Mouse (Mus musculus) kidney, adult 2 months (tissue): ENCODE measurements around the gene Rem1. TPM values are rescaled to one million over a fixed set of nuclear protein-coding genes. Genes with fewer than 3 reads are reported as not detected.

Experiments used
- DNase-seq: peaks from one replicate; pipeline ENCODE4 v3.0.0; 2021
- H3K27ac ChIP-seq: fragments of 200-500 bp; 2 replicates; pipeline ENCODE4 v1.5.1; 2012; ENCODE audit warnings: low read depth, low read length, control low read depth, inconsistent platforms; ENCODE audit not compliant: insufficient read depth
- H3K27me3 ChIP-seq: fragments of 200-500 bp; replicated peaks from 2 replicates; pipeline ENCODE4 v1.6.1; 2012; ENCODE audit warnings: mild to moderate bottlenecking, moderate library complexity, low read length, inconsistent platforms; ENCODE audit not compliant: control insufficient read depth, insufficient read depth
- H3K36me3 ChIP-seq: fragments of 200-500 bp; 2 replicates; pipeline ENCODE4 v1.6.1; 2012; ENCODE audit warnings: mild to moderate bottlenecking, moderate library complexity, low read length, inconsistent platforms; ENCODE audit not compliant: control insufficient read depth, insufficient read depth
- H3K4me1 ChIP-seq: fragments of 200-500 bp; 2 replicates; pipeline ENCODE4 v1.6.1; 2011; ENCODE audit warnings: low read length; ENCODE audit not compliant: control insufficient read depth, insufficient read depth
- H3K4me3 ChIP-seq: fragments of 200-500 bp; 2 replicates; pipeline ENCODE4 v1.5.1; 2011; ENCODE audit warnings: mild to moderate bottlenecking, low read depth, low read length, control low read depth; ENCODE audit not compliant: insufficient read depth
- CTCF ChIP-seq: fragments of 200-500 bp; conservative IDR thresholded peaks from 2 replicates; pipeline ENCODE4 v1.5.1; 2011; ENCODE audit warnings: low read depth, mild to moderate bottlenecking, control low read depth, low read length, moderate library complexity, mixed read lengths; ENCODE audit not compliant: insufficient read depth, insufficient read length
- POLR2A ChIP-seq: fragments of 200-500 bp; IDR thresholded peaks from one replicate; pipeline ENCODE4 v1.6.1; 2011; ENCODE audit warnings: low read depth, low read length, control low read depth
- WGBS: fragments of 180-500 bp; shearing (Covaris S2); methylation state at CpG from one replicate; pipeline ENCODE4 v1.1.7; 2018; 5-methylcytosine and 5-hydroxymethylcytosine counted together
- polyA plus RNA-seq: library from polyadenylated mRNA; depleted of rRNA; stranded (reverse); fragments of >200 nt; gene quantifications from 2 replicates; pipeline ENCODE4 v1.2.3, GENCODE M21; 2012

Rem1 gene
- polyA plus RNA-seq, 1 experiment, result 10.5 TPM

- 43% methylated on average over 17 of the region's 17 CpGs for whole genome bisulfite sequencing
- DNase-seq, result peak; percentile 38
- H3K4me1 ChIP-seq, result no peaks in the 10 kb centered on the region
- H3K27me3 ChIP-seq, result no peaks in the 10 kb centered on the region
- H3K4me3 ChIP-seq, result peak overlapping the region; percentile 51
- H3K36me3 ChIP-seq, result no peaks in the 10 kb centered on the region
- TF ChIP-seq POLR2A, result peak; percentile 3
- no peak for TF ChIP-seq CTCF
- H3K27ac ChIP-seq, result peak overlapping the region; percentile 13
Observed at GRCm38 (mm10) chr2:152628066-152628465, 1.3 kb downstream of the Rem1 start.

GRCm38 (mm10) chr2:152629239-152629638, 2.5 kb downstream of the Rem1 start:
- TF ChIP-seq POLR2A, result no peak
- no peak for TF ChIP-seq CTCF
- DNase-seq, result no peak
- 33% methylated on average over 3 of the region's 3 CpGs for WGBS
- peak overlapping the region; percentile 51; the same call in 1 of the 2 replicates for H3K4me3 ChIP-seq
- no peaks in the 10 kb centered on the region for H3K36me3 ChIP-seq
- no peaks in the 10 kb centered on the region for H3K27me3 ChIP-seq
- peak overlapping the region; percentile 13 for H3K27ac ChIP-seq
- H3K4me1 ChIP-seq, result no peaks in the 10 kb centered on the region

- no peak for DNase-seq
- TF ChIP-seq POLR2A, result no peak
- no peak for TF ChIP-seq CTCF
Observed at GRCm38 (mm10) chr2:152629904-152630303, 3.2 kb downstream of the Rem1 start.

GRCm38 (mm10) chr2:152633334-152633733, 6.6 kb downstream of the Rem1 start:
- no peak for TF ChIP-seq POLR2A
- no peak for TF ChIP-seq CTCF
- Histone ChIP-seq H3K4me1 (peaks cover 4% of the 10 kb centered on the region; the same call in 1 of the 2 replicates), H3K27ac (peak overlapping the region; percentile 42), H3K27me3 (no peaks in the 10 kb centered on the region), H3K4me3 (no peak overlapping the region), H3K36me3 (no peaks in the 10 kb centered on the region)
- 35% methylated on average over 17 of the region's 17 CpGs for WGBS
- DNase-seq, result no peak

More at GRCm38 (mm10) chr2:152629904-152630303, 3.2 kb downstream of the Rem1 start:
- peak overlapping the region; percentile 48 for H3K27ac ChIP-seq
- 76% methylated on average over 6 of the region's 6 CpGs for WGBS
- no peaks in the 10 kb centered on the region for H3K36me3 ChIP-seq
- H3K4me3 ChIP-seq, result peak overlapping the region; percentile 51; the same call in 1 of the 2 replicates
- no peaks in the 10 kb centered on the region for H3K27me3 ChIP-seq
- H3K4me1 ChIP-seq, result no peaks in the 10 kb centered on the region

GRCm38 (mm10) chr2:152634311-152634710, 7.6 kb downstream of the Rem1 start:
- peak overlapping the region; percentile 7; the same call in 1 of the 2 replicates for H3K27ac ChIP-seq
- no peak for DNase-seq
- 78% methylated on average over 29 of the region's 29 CpGs for WGBS
- H3K4me3 ChIP-seq, result no peak overlapping the region
- H3K4me1 ChIP-seq, result peaks cover 4% of the 10 kb centered on the region; the same call in 1 of the 2 replicates
- H3K36me3 ChIP-seq, result no peaks in the 10 kb centered on the region
- no peaks in the 10 kb centered on the region for H3K27me3 ChIP-seq
- TF ChIP-seq POLR2A, result no peak
- TF ChIP-seq CTCF, result no peak

- H3K4me1 ChIP-seq, result peaks cover 4% of the 10 kb centered on the region; the same call in 1 of the 2 replicates
- H3K36me3 ChIP-seq, result no peaks in the 10 kb centered on the region
- no peaks in the 10 kb centered on the region for H3K27me3 ChIP-seq
- TF ChIP-seq CTCF (no peak), POLR2A (no peak)
- no peak overlapping the region for H3K4me3 ChIP-seq
- peak; percentile 87 for DNase-seq
- H3K27ac ChIP-seq, result peak overlapping the region; percentile 94
- whole genome bisulfite sequencing, result 30% methylated on average over 23 of the region's 23 CpGs
Observed at GRCm38 (mm10) chr2:152636246-152637005, 9.7 kb downstream of the Rem1 start.

- TF ChIP-seq CTCF, result no peak
- TF ChIP-seq POLR2A, result no peak
- 40% methylated on average over 6 of the region's 6 CpGs for WGBS
- Histone ChIP-seq H3K4me3 (no peak overlapping the region), H3K36me3 (no peaks in the 10 kb centered on the region), H3K27ac (peak overlapping the region; percentile 88), H3K27me3 (no peaks in the 10 kb centered on the region), H3K4me1 (peaks cover 4% of the 10 kb centered on the region; the same call in 1 of the 2 replicates)
- no peak for DNase-seq
Observed at GRCm38 (mm10) chr2:152637006-152637322, 10.2 kb downstream of the Rem1 start.
